Mouse (Mus musculus) thymus, adult 2 months (tissue): ENCODE results near the gene Zswim1.

ENCODE experiments used
- CTCF ChIP-seq: fragments of 200-500 bp; IDR thresholded peaks from 2 replicates; pipeline ENCODE4 v1.5.1; 2012; ENCODE audit warnings: mild to moderate bottlenecking, control low read depth, low read length, moderate library complexity, borderline replicate concordance; ENCODE audit not compliant: control insufficient read depth, poor library complexity, insufficient read depth; ENCODE audit errors: extremely low read depth
- POLR2A ChIP-seq: fragments of 200-500 bp; IDR thresholded peaks from 2 replicates; pipeline ENCODE4 v1.6.1; 2012; ENCODE audit warnings: mild to moderate bottlenecking, low read length, control low read depth, moderate library complexity; ENCODE audit not compliant: control insufficient read depth, poor library complexity, insufficient read depth; ENCODE audit errors: extremely low read depth

- TF ChIP-seq CTCF (no peak), POLR2A (no peak)
Observed at GRCm38 (mm10) chr2:164874239-164874769, 51.8 kb downstream of the Zswim1 start.
